Mouse (Mus musculus) intestine, embryonic 16.5 days (tissue): ENCODE results near the gene Lgalsl. TPM values are rescaled to one million over a fixed set of nuclear protein-coding genes. Genes with fewer than 3 reads are reported as not detected.

Source experiments
- ATAC-seq: fragments of 200-750 bp; cut with Nextera tagmentation; 2 replicates; pipeline ENCODE4 v1.8.0; 2017; ENCODE audit warnings: moderate TSS enrichment, moderate library complexity
- H3K27ac ChIP-seq: fragments of 300-500 bp; sonication (generic); 2 replicates; pipeline ENCODE4 v1.5.1; 2014; ENCODE audit warnings: mild to moderate bottlenecking, low read length
- H3K27me3 ChIP-seq: fragments of 300-500 bp; sonication (generic); replicated peaks from 2 replicates; pipeline ENCODE4 v1.6.1; 2014; ENCODE audit warnings: low read length, control low read depth, mixed read lengths; ENCODE audit not compliant: control insufficient read depth, insufficient read depth
- H3K36me3 ChIP-seq: fragments of 300-500 bp; sonication (generic); 2 replicates; pipeline ENCODE4 v1.6.1; 2014; ENCODE audit warnings: low read length, control low read depth; ENCODE audit not compliant: control insufficient read depth, insufficient read depth
- H3K4me1 ChIP-seq: fragments of 300-500 bp; sonication (generic); 2 replicates; pipeline ENCODE4 v1.6.1; 2014; ENCODE audit warnings: low read length, control low read depth, mixed read lengths; ENCODE audit not compliant: control insufficient read depth, insufficient read depth
- H3K4me2 ChIP-seq: fragments of 300-500 bp; sonication (generic); 2 replicates; pipeline ENCODE4 v1.6.1; 2014; ENCODE audit warnings: low read depth, low read length, control low read depth
- H3K4me3 ChIP-seq: fragments of 300-500 bp; sonication (generic); 2 replicates; pipeline ENCODE4 v1.5.1; 2014; ENCODE audit warnings: mild to moderate bottlenecking, low read length
- H3K9ac ChIP-seq: fragments of 300-500 bp; sonication (generic); 2 replicates; pipeline ENCODE4 v1.6.1; 2014; ENCODE audit warnings: low read depth, low read length
- H3K9me3 ChIP-seq: fragments of 300-500 bp; sonication (generic); 2 replicates; pipeline ENCODE4 v1.6.1; 2016; ENCODE audit warnings: low read length, control low read depth; ENCODE audit not compliant: control insufficient read depth
- WGBS: fragments of 180-500 bp; shearing (Covaris S2); extraction: QIAGEN DNeasy Blood & Tissue Kit; methylation state at CpG from one replicate; pipeline ENCODE4 v1.1.7; 2014; 5-methylcytosine and 5-hydroxymethylcytosine counted together
- polyA plus RNA-seq: library from polyadenylated mRNA; unstranded; fragments of >200 nt; fragmentation: Nextera tagmentation; extraction: Ambion mirVana; gene quantifications from 2 replicates; pipeline ENCODE4 v1.2.1, GENCODE M21; 2015

Lgalsl gene
- polyA plus RNA-seq, 1 experiment from 2014 or later = 24.0 TPM

DNA sequence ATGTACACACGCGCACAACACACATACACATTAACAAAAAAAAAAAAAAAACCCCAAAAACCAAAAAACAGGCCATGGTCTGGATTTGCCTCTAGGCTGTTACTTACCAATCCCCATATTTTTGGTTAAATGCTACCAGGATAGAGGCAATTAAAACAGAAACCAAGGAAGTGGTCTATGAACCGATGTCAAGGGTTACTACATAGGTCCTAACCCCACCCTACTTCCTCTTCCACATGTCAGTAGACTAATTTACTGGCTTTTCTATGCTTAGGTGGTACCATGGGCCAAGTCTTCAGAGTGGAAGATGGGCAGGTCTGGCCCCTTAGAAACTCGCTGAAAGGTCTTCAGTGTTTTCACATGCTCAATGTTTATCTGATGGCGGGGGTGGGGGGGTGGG is 24.2 kb downstream of the Lgalsl start:
- no peaks in the 10 kb centered on the region for H3K27me3 ChIP-seq
- no peak overlapping the region for H3K27ac ChIP-seq
- H3K4me3 ChIP-seq = no peak overlapping the region
- WGBS = 76% methylated on average over 5 of the region's 5 CpGs
- no peaks in the 10 kb centered on the region for H3K9me3 ChIP-seq
- H3K9ac ChIP-seq = no peak overlapping the region
- no peaks in the 10 kb centered on the region for H3K36me3 ChIP-seq
- H3K4me1 ChIP-seq = peaks cover 3% of the 10 kb centered on the region
- H3K4me2 ChIP-seq = no peak overlapping the region
- no peak for ATAC-seq

DNA sequence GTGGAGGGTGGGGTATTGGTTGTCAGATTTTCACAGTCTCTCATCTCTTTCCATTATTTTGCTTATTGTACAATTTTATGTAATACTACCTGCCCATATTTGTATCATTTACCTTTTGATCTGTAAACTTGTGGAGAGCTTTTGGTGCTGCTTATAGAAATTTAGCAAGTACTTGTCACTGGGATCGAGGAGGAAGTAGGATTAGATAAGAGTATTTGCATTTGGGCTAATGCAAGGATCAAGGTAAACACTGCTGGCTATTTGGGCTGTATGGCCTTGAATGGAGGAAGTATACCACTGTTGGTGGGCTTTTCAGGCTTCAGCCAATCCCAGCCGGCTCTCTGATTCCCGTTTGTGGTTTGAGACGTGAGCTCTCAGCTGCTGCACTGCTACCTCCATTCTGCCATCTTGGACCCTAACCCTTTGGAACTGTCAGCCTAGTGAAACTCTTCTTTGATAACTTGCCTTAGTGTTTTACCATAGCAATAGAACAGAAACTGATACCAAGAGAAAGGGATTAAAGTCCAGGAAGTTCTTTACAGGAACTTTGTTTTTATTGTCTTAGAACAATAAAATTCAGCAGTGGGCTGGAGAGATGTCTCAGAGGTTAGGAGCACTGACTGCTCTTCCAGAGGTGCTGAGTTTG is 25.1 kb downstream of the Lgalsl start:
- ATAC-seq = peak; percentile 79

GRCm38 (mm10) chr11:20804416-20804815 is 26.4 kb downstream of the Lgalsl start:
- Histone ChIP-seq H3K4me3 (no peak overlapping the region), H3K4me2 (no peak overlapping the region)
- WGBS = 94% methylated on average over 4 of the region's 4 CpGs

More for the DNA sequence above, 25.1 kb downstream of the Lgalsl start:
- Histone ChIP-seq H3K4me2 (no peak overlapping the region), H3K4me3 (no peak overlapping the region), H3K27me3 (no peaks in the 10 kb centered on the region), H3K9me3 (no peaks in the 10 kb centered on the region), H3K36me3 (no peaks in the 10 kb centered on the region), H3K27ac (peak overlapping the region; percentile 69), H3K4me1 (peaks cover 3% of the 10 kb centered on the region), H3K9ac (no peak overlapping the region)
- 35% methylated on average over 4 of the region's 4 CpGs for WGBS

DNA sequence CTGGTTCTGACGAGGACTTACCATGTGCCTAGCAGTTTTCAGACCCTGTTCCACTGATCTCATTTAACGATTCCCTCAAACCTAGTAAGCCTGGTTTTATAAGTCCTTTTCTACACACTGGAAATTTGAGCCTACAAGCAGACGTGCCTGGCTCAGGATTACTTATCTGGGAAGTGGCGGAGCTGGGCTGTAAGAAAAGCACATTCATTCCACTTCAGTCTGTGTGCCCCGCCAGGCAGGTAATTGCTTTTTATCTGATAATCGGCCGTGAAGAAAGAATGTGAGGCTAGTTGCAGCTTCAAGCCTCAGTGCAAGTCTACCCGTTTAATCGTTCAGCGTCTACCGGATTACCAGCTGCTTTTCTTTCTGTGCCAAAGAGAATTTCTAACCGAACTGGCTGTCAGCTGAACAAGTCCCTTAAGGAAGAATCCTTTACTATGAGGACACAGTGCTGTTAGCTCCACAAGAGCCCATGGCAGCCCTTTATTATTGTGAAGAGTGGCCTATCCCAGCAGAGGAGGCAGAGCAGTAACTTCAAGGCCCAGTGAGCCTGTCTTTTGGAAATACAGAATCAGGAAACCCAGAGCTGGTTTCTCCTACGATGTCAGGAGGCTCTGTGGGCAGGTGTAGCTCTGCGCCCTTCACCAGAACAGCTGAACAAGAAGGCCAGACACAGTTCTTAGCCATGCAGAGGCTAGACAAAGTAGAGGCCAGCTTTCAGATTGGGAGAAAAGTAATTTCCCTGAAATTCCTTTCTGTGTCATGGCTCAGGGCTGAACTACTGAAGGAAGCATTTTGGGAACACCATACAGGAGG is 30.4 kb downstream of the Lgalsl start:
- Histone ChIP-seq H3K27ac (peak overlapping the region; percentile 20), H3K4me3 (no peak overlapping the region), H3K9me3 (0 out of 2 replicates have a peak, but pooled peaks cover 5% of the 10 kb centered on the region), H3K9ac (no peak overlapping the region; the same call in 1 of the 2 replicates), H3K4me2 (no peak overlapping the region), H3K36me3 (no peaks in the 10 kb centered on the region), H3K4me1 (no peaks in the 10 kb centered on the region), H3K27me3 (no peaks in the 10 kb centered on the region)
- ATAC-seq = peak; percentile 85
- WGBS = 28% methylated on average over 14 of the region's 14 CpGs

More at GRCm38 (mm10) chr11:20804416-20804815, 26.4 kb downstream of the Lgalsl start:
- Histone ChIP-seq H3K9me3 (no peaks in the 10 kb centered on the region), H3K27me3 (no peaks in the 10 kb centered on the region), H3K9ac (no peak overlapping the region), H3K36me3 (no peaks in the 10 kb centered on the region), H3K27ac (no peak overlapping the region), H3K4me1 (peaks cover 3% of the 10 kb centered on the region)
- no peak for ATAC-seq

DNA sequence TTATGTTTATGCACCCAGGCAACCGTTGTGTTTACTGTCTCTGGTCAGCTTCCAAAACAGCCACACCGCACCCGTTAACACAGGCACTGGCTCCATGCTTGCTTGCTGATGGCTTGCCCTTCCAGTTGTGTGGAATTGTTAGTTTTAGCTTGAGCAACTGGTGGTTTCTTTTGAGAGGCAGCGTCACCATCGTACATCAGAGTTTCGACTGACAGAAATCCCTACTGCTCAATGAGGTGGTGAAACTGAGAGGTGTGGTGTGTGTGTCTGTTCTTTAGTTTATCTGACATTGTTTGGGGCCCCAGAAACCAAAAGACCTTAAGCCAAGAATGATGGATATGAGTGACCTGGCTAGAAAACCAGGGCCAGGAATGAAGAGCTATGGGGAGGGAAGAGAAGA is 33.0 kb downstream of the Lgalsl start:
- no peaks in the 10 kb centered on the region for H3K27me3 ChIP-seq
- H3K4me3 ChIP-seq = no peak overlapping the region
- H3K4me1 ChIP-seq = no peaks in the 10 kb centered on the region; the same call in 1 of the 2 replicates
- WGBS = 90% methylated on average over 6 of the region's 6 CpGs
- H3K27ac ChIP-seq = no peak overlapping the region
- no peak for ATAC-seq
- no peak overlapping the region for H3K4me2 ChIP-seq
- H3K36me3 ChIP-seq = no peaks in the 10 kb centered on the region
- 0 out of 2 replicates have a peak, but pooled peaks cover 5% of the 10 kb centered on the region for H3K9me3 ChIP-seq
- H3K9ac ChIP-seq = no peak overlapping the region

GRCm38 (mm10) chr11:20795466-20795865 is 35.4 kb downstream of the Lgalsl start:
- Histone ChIP-seq H3K4me1 (peaks cover 8% of the 10 kb centered on the region; the same call in 1 of the 2 replicates), H3K27me3 (no peaks in the 10 kb centered on the region), H3K4me2 (no peak overlapping the region), H3K9ac (no peak overlapping the region), H3K4me3 (no peak overlapping the region), H3K36me3 (no peaks in the 10 kb centered on the region), H3K27ac (no peak overlapping the region), H3K9me3 (0 out of 2 replicates have a peak, but pooled peaks cover 5% of the 10 kb centered on the region)
- 50% methylated on average over 2 of the region's 2 CpGs for WGBS
- ATAC-seq = no peak

DNA sequence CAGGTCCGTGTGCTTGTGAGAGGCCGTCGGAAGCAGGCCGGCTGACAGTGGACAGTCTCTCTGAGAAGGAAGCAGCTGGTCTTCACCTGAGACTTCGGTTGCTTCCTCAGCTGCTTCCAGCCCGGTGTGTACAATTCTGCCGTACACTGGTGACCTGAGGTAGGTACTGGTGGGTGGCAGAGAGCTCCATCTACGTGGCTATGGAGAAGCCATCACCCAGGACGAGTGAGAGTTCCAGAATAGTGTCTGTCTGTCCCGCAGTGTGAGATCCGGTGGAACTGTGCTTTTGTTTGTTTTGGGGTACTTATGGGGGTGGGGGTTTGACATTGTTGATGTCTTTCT is 36.0 kb downstream of the Lgalsl start:
- Histone ChIP-seq H3K4me3 (no peak overlapping the region), H3K27ac (no peak overlapping the region), H3K4me2 (no peak overlapping the region), H3K9ac (no peak overlapping the region), H3K36me3 (no peaks in the 10 kb centered on the region), H3K9me3 (0 out of 2 replicates have a peak, but pooled peaks cover 5% of the 10 kb centered on the region), H3K4me1 (peaks cover 8% of the 10 kb centered on the region; the same call in 1 of the 2 replicates), H3K27me3 (no peaks in the 10 kb centered on the region)
- WGBS = 40% methylated on average over 11 of the region's 11 CpGs
- peak; percentile 2; the same call in 1 of the 2 replicates for ATAC-seq

GRCm38 (mm10) chr11:20794196-20794912 is 36.5 kb downstream of the Lgalsl start:
- Histone ChIP-seq H3K36me3 (no peaks in the 10 kb centered on the region), H3K4me3 (no peak overlapping the region), H3K4me2 (no peak overlapping the region), H3K27me3 (no peaks in the 10 kb centered on the region), H3K4me1 (peaks cover 9% of the 10 kb centered on the region; the same call in 1 of the 2 replicates), H3K9ac (no peak overlapping the region), H3K9me3 (0 out of 2 replicates have a peak, but pooled peaks cover 5% of the 10 kb centered on the region), H3K27ac (no peak overlapping the region)
- peak; percentile 79 for ATAC-seq
- 36% methylated on average over 10 of the region's 10 CpGs for WGBS

GRCm38 (mm10) chr11:20793676-20794075 is 37.2 kb downstream of the Lgalsl start:
- H3K4me2 ChIP-seq = no peak overlapping the region
- H3K4me3 ChIP-seq = no peak overlapping the region
- H3K9me3 ChIP-seq = 0 out of 2 replicates have a peak, but pooled peaks cover 5% of the 10 kb centered on the region
- no peak overlapping the region for H3K9ac ChIP-seq
- H3K27me3 ChIP-seq = no peaks in the 10 kb centered on the region
- 63% methylated on average over 4 of the region's 4 CpGs for WGBS
- H3K4me1 ChIP-seq = peaks cover 10% of the 10 kb centered on the region; the same call in 1 of the 2 replicates
- no peak overlapping the region for H3K27ac ChIP-seq
- no peak for ATAC-seq
- no peaks in the 10 kb centered on the region for H3K36me3 ChIP-seq
